Mouse (Mus musculus) myocyte (in vitro differentiated cells): Measurements from ENCODE around the gene Map3k3. TPM values are rescaled to one million over a fixed set of nuclear protein-coding genes. Genes with fewer than 3 reads are reported as not detected.

ENCODE experiments used
- H3K27me3 ChIP-seq: one replicate; pipeline ENCODE4 v1.6.1; 2011; ENCODE audit not compliant: control insufficient read depth, insufficient read depth, insufficient read length
- H3K36me3 ChIP-seq: one replicate; pipeline ENCODE4 v1.6.1; 2011; ENCODE audit not compliant: control insufficient read depth, insufficient read depth
- H3K4me2 ChIP-seq: one replicate; pipeline ENCODE4 v1.6.1; 2011; ENCODE audit warnings: low read depth, control low read depth
- H3K4me3 ChIP-seq: one replicate; pipeline ENCODE4 v1.5.1; 2011; ENCODE audit warnings: mild to moderate bottlenecking, control low read depth, moderate library complexity
- H3K79me2 ChIP-seq: one replicate; pipeline ENCODE4 v1.6.1; 2011; ENCODE audit not compliant: control insufficient read depth, insufficient read depth
- H3ac ChIP-seq: one replicate; pipeline ENCODE4 v1.6.1; 2011; ENCODE audit not compliant: control insufficient read depth, insufficient read length
- CEBPB ChIP-seq: IDR thresholded peaks from 2 replicates; pipeline ENCODE4 v1.6.1; 2011; ENCODE audit warnings: mild to moderate bottlenecking, moderate library complexity; ENCODE audit not compliant: poor library complexity, insufficient read depth, severe bottlenecking
- E2F4 ChIP-seq: IDR thresholded peaks from one replicate; pipeline ENCODE4 v1.6.1; 2011; ENCODE audit warnings: mild to moderate bottlenecking, control low read depth, moderate library complexity; ENCODE audit not compliant: insufficient read depth
- MAX ChIP-seq: IDR thresholded peaks from one replicate; pipeline ENCODE4 v1.6.1; 2011; ENCODE audit warnings: low read depth, mild to moderate bottlenecking, control low read depth
- MYOD1 ChIP-seq, 3 experiments: IDR thresholded peaks; one replicate each; pipeline ENCODE4 v1.6.1; 2011; ENCODE audit warnings: control low read depth in 2 of 3, low read depth in 2 of 3, mild to moderate bottlenecking in 2 of 3, moderate library complexity in 1 of 3; ENCODE audit not compliant: insufficient read length in 2 of 3, control insufficient read depth in 1 of 3
- MYOG ChIP-seq, 3 experiments: IDR thresholded peaks; one replicate each; pipeline ENCODE4 v1.6.1; 2011; ENCODE audit warnings: control low read depth in 2 of 3, low read depth in 2 of 3, mild to moderate bottlenecking in 2 of 3; ENCODE audit not compliant: insufficient read length in 2 of 3, control insufficient read depth in 1 of 3, insufficient read depth in 1 of 3
- POLR2A ChIP-seq: IDR thresholded peaks from one replicate; pipeline ENCODE4 v1.6.1; 2011; ENCODE audit warnings: low read depth, mild to moderate bottlenecking, control low read depth, moderate library complexity; ENCODE audit not compliant: insufficient read length
- POLR2AphosphoS2 ChIP-seq: IDR thresholded peaks from one replicate; pipeline ENCODE4 v1.6.1; 2011; ENCODE audit warnings: low read depth, control low read depth; ENCODE audit not compliant: insufficient read length
- REST ChIP-seq: IDR thresholded peaks from one replicate; pipeline ENCODE4 v1.6.1; 2011; ENCODE audit warnings: mild to moderate bottlenecking, control low read depth, moderate library complexity; ENCODE audit not compliant: insufficient read depth, insufficient read length
- SRF ChIP-seq: IDR thresholded peaks from one replicate; pipeline ENCODE4 v1.6.1; 2011; ENCODE audit warnings: low read depth; ENCODE audit not compliant: control insufficient read depth, insufficient read length
- TCF12 ChIP-seq: IDR thresholded peaks from one replicate; pipeline ENCODE4 v1.6.1; 2011; ENCODE audit warnings: mild to moderate bottlenecking, control low read depth; ENCODE audit not compliant: poor library complexity, insufficient read depth, severe bottlenecking
- TCF3 ChIP-seq: IDR thresholded peaks from one replicate; pipeline ENCODE4 v1.6.1; 2011; ENCODE audit warnings: low read depth, control low read depth; ENCODE audit not compliant: insufficient read length
- USF1 ChIP-seq: IDR thresholded peaks from one replicate; pipeline ENCODE4 v1.6.1; 2011; ENCODE audit warnings: low read depth, mild to moderate bottlenecking, control low read depth, moderate library complexity
- polyA plus RNA-seq: library from polyadenylated mRNA; unstranded; fragments of >200 nt; fragmentation: generic; extraction: Trizol; gene quantifications from one replicate; pipeline ENCODE4 v1.2.1, GENCODE M21; 2012; ENCODE audit warnings: missing spikeins

Gene Map3k3
- polyA plus RNA-seq, 1 experiment = 21.9 TPM

GRCm38 (mm10) chr11:106154091-106154490, 69.7 kb downstream of the Map3k3 start:
- Histone ChIP-seq H3K27me3 (no peaks in the 10 kb centered on the region), H3K79me2 (no peaks in the 10 kb centered on the region), H3K36me3 (peaks cover 19% of the 10 kb centered on the region), H3ac (no peak overlapping the region), H3K4me2 (no peak overlapping the region), H3K4me3 (no peak overlapping the region)
- TF ChIP-seq MYOD1 (IDR thresholded peaks at IDR 0.05; ENCODE audit: control insufficient read depth in 1 of 3, insufficient read length in 2 of 3, low read depth in 2 of 3) (no peak), MYOG (IDR thresholded peaks at IDR 0.05; ENCODE audit: control insufficient read depth in 1 of 3, insufficient read depth in 1 of 3, insufficient read length in 2 of 3, low read depth in 2 of 3) (no peak), MAX (no peak)

- TF ChIP-seq SRF = no peak
- no peak for TF ChIP-seq USF1
- no peak for TF ChIP-seq E2F4
- TF ChIP-seq REST = no peak
- no peak for TF ChIP-seq MAX
- no peak for TF ChIP-seq TCF12
- TF ChIP-seq TCF3 = no peak
- no peak for TF ChIP-seq POLR2AphosphoS2
- no peak for TF ChIP-seq CEBPB
- TF ChIP-seq MYOD1 (IDR thresholded peaks at IDR 0.05; ENCODE audit: control insufficient read depth in 1 of 3, insufficient read length in 2 of 3, low read depth in 2 of 3) = no peak
- TF ChIP-seq MYOG (IDR thresholded peaks at IDR 0.05; ENCODE audit: control insufficient read depth in 1 of 3, insufficient read depth in 1 of 3, insufficient read length in 2 of 3, low read depth in 2 of 3) = no peak
- no peak for TF ChIP-seq POLR2A
- Histone ChIP-seq H3K79me2 (no peaks in the 10 kb centered on the region), H3ac (no peak overlapping the region), H3K27me3 (no peaks in the 10 kb centered on the region), H3K36me3 (peaks cover 12% of the 10 kb centered on the region), H3K4me3 (no peak overlapping the region), H3K4me2 (no peak overlapping the region)
Measured at GRCm38 (mm10) chr11:106154770-106155169, 70.4 kb downstream of the Map3k3 start.

- no peaks in the 10 kb centered on the region for H3K79me2 ChIP-seq
- H3K4me3 ChIP-seq = no peak overlapping the region
- peaks cover 7% of the 10 kb centered on the region for H3K36me3 ChIP-seq
- H3K27me3 ChIP-seq = no peaks in the 10 kb centered on the region
- TF ChIP-seq CEBPB (no peak), TCF12 (no peak)
- H3ac ChIP-seq = no peak overlapping the region
- no peak overlapping the region for H3K4me2 ChIP-seq
Measured at GRCm38 (mm10) chr11:106155761-106156160, 71.3 kb downstream of the Map3k3 start.

GRCm38 (mm10) chr11:106156257-106156656, 71.8 kb downstream of the Map3k3 start:
- no peak overlapping the region for H3ac ChIP-seq
- no peaks in the 10 kb centered on the region for H3K27me3 ChIP-seq
- H3K79me2 ChIP-seq = no peaks in the 10 kb centered on the region
- H3K4me3 ChIP-seq = no peak overlapping the region
- H3K36me3 ChIP-seq = peaks cover 7% of the 10 kb centered on the region
- H3K4me2 ChIP-seq = no peak overlapping the region
- TF ChIP-seq POLR2AphosphoS2 = peak; percentile 54
- TF ChIP-seq POLR2A = no peak

- peaks cover 7% of the 10 kb centered on the region for H3K36me3 ChIP-seq
Measured at GRCm38 (mm10) chr11:106157154-106157553, 72.7 kb downstream of the Map3k3 start.

More at GRCm38 (mm10) chr11:106157154-106157553, 72.7 kb downstream of the Map3k3 start:
- TF ChIP-seq TCF3 = no peak
- TF ChIP-seq POLR2A = no peak
- peak; percentile 16 for TF ChIP-seq POLR2AphosphoS2
- no peak for TF ChIP-seq SRF
- Histone ChIP-seq H3K4me3 (no peak overlapping the region), H3K79me2 (no peaks in the 10 kb centered on the region), H3ac (no peak overlapping the region), H3K27me3 (no peaks in the 10 kb centered on the region), H3K4me2 (no peak overlapping the region)
